Mouse (Mus musculus) CD4-positive helper T cell, adult 2 months (primary cell): ENCODE data around the gene Olfr105-ps.

Source experiments
- DNase-seq: peaks from one replicate; pipeline ENCODE4 v3.0.0-alpha.2; 2012; ENCODE audit warnings: low read depth, missing footprints, low spot score

Gene Olfr105-ps

DNA sequence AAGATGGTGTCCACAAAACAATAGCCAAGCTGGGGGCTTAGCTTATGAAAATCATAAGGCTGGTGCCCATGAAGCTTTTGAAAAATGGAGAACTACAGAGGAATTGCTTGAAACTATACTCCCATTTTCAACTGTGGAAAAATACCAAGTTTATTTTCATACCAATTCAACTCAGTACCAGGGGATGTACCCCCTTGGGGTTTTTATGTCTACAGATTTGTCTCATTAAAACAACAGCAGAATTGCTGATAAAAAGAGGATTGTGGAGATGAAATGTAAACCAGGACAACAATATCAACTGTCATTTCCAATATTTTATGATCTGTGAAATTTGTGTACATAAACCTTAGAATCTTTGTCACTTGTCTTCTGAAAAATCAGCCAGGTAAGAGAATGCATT, at the start of gene Olfr105-ps:
Olfr105-ps (plus strand) TSS at position 301 of the 400 bp plus-strand sequence.
- no peak for DNase-seq

- DNase-seq: no peak
These were observed 39.2 kb upstream of the Olfr105-ps start, which contains the start of gene Olfr103 for GRCm38 (mm10) chr17:37339598-37339997. Gene Olfr103 (minus strand): TSS chr17:37339698.

GRCm38 (mm10) chr17:37359282-37359681, 19.6 kb upstream of the Olfr105-ps start, which contains the start of gene Olfr104-ps:
Gene Olfr104-ps (plus strand): TSS chr17:37359582.
- DNase-seq: no peak

DNA sequence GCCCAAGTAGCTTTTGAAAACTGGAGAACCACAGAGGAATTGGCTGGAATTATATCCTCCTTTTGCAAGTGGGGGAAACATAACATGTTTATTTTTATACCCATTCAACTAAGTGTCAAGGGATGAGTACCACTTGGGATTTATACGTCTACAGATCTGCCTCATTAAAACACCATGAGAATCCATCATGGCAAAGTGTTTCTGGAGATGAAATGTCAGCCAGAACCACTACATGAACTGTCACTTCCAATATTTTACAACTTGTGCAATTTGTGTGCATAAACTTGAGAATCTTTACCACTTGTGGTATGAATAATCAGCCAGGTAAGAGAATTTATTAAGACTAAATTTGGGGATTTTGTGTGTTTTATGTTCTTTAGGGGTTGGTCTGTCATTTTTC, 11.3 kb downstream of the Olfr105-ps start, which contains the start of gene Olfr106-ps:
Olfr106-ps (plus strand) TSS at position 301 of the 400 bp plus-strand sequence.
- no peak for DNase-seq

DNA sequence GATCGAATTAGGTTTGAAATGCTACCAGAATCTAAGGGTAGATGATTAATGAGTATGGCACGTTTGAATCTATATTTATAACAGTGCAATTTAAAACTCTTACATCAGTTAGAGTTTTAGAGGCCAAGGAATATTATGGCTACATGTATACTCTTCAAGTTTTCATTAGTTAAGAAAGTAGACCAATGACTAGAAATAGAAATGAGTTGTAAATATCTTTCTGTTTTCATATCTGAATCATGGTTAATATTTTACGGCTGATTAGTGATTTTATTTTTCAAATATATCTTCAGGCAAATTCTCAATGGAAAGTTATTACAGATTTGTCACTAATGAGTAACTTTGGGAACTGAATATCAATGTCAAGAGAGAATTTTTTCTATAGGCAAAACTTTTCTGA, 20.1 kb downstream of the Olfr105-ps start, which contains the start of gene Olfr107:
Olfr107 (plus strand) TSS at position 301 of the 400 bp plus-strand sequence.
- no peak for DNase-seq

DNA sequence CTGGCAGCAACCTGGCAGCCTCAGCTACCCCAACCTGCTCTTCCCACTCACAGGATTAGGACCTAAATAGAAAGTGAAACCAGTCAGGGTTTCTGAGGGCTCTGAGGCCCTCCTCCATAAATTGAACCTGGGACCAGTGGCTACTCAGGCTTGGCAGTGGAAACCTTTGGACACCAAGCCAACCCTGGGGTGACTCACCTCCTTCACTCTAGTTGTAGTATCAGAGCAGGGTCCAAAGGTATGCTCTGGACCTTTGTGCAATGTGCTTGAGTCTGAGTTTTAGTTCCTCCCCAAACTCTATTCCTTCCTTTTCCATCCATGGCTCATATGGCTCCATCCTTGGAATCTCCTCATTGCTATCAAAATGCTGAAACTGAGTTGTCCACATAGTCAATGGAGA, 34.5 kb downstream of the Olfr105-ps start:
- no peak for DNase-seq
